ENCODE assay signal across 28 mouse cellular contexts in the genomic region with DNA sequence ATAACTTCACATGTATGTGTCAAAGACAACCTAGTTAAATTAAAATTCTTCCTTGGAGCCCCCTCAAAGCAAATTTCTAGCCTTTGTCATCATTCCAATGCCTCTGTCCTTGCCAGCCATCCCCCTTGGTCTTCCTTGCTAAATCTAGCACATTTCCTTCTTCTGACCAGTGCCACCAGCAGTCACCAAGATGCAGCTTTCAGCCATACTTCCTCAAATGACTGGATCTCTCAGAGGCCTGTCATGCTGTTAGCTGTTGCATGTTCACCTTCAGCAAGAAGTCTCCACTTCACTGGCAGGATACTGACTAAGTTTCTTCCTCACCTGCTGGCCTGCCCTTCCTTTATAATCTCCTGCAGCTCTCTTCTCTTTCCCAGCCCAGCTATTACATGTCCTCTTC.
"Had no signal": no experiment of that assay in that cellular context is flagged by ENCODE, and none has a peak within 500 bp of the region (broad histone marks: within the 10 kb centered on the region; RNA-seq: fewer than 3 reads in every experiment).

No protein-coding gene starts in this region.

- H3K27ac ChIP-seq: gastrocnemius, adult 2 months; heart, adult 2 months; heart, embryonic 13.5 days; heart, embryonic 15.5 days; hindbrain, embryonic 13.5 days; hindbrain, embryonic 15.5 days; hindbrain, postnatal 0 days; kidney, embryonic 15.5 days; layer of hippocampus, adult 2 months; limb, embryonic 13.5 days; limb, embryonic 15.5 days; liver, embryonic 12.5 days; liver, embryonic 14.5 days had no signal

- ATAC-seq: hindbrain, postnatal 0 days; intestine, embryonic 16.5 days; liver, embryonic 12.5 days had no signal

- H3K4me3 ChIP-seq: gastrocnemius, adult 2 months; heart, adult 2 months; heart, embryonic 13.5 days; heart, embryonic 15.5 days; hindbrain, embryonic 13.5 days; hindbrain, embryonic 15.5 days; kidney, embryonic 15.5 days; layer of hippocampus, adult 2 months; limb, embryonic 13.5 days; limb, embryonic 15.5 days; liver, embryonic 12.5 days had no signal

- DNase-seq: gastrocnemius, adult 2 months; gastrocnemius, postnatal 10 days; gastrocnemius, postnatal 25 days; heart, adult 11 months; heart, adult 2 months; heart, postnatal 14 days; heart, postnatal 36 days; kidney, adult 11 months; kidney, adult 2 months; kidney, adult 9 months; kidney, postnatal 10 days; kidney, postnatal 25 days; kidney, postnatal 4 days; layer of hippocampus, adult 9-11 months; layer of hippocampus, postnatal 36 days; left cerebral cortex, postnatal 4 days had no signal
